Mouse (Mus musculus): ENCODE results near the gene C1qc.
A peak's percentile ranks its signal among the peaks of the same experiment; 100 is the strongest.

C1qc gene

GRCm38 (mm10) chr4:136852119-136852518 is 40.7 kb downstream of the C1qc start:
- DNase-seq (ENCODE audit: low read depth, low spot score), result no peak

GRCm38 (mm10) chr4:136848565-136848964 is 44.3 kb downstream of the C1qc start:
- no peak for DNase-seq (ENCODE audit: low read depth, low spot score)

- no peak for DNase-seq (ENCODE audit: low read depth, low spot score)
Measured at GRCm38 (mm10) chr4:136847166-136847565, 45.7 kb downstream of the C1qc start.

GRCm38 (mm10) chr4:136842802-136843201 is 50.1 kb downstream of the C1qc start:
- no peak for DNase-seq (ENCODE audit: low read depth, low spot score)

DNA sequence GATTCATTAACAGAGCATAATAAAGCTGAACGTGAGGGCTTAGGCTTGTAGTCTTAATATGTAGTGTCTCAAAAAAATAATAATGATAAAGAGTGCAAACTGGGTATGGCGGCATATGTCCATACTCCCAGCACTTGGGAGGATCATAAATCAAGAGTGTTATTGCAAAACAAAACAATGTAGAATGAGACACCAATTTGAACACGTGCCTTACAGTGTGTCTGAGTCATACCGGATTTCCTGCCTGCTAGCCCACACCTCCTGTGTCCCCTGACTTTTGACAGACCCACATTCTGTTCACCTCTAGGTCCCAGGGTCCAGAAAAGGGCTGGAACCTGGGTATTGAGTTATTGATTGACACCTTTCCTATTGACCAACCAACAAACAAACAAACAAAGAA is 50.8 kb downstream of the C1qc start:
- no peak for DNase-seq (ENCODE audit: low read depth, low spot score)

- DNase-seq (ENCODE audit: low read depth, low spot score), result peak; percentile 91
Measured at GRCm38 (mm10) chr4:136841056-136841455, 51.8 kb downstream of the C1qc start.

Measured in mesoderm, embryonic 11.5 days (tissue).